Mouse (Mus musculus): ENCODE measurements at regions not wholly inside any gene's neighbourhood (a gene's known extent, or its start where the extent isn't known, plus 50 kb on each side); places are given as distances from the start of the nearest gene placed in this dataset.

DNA sequence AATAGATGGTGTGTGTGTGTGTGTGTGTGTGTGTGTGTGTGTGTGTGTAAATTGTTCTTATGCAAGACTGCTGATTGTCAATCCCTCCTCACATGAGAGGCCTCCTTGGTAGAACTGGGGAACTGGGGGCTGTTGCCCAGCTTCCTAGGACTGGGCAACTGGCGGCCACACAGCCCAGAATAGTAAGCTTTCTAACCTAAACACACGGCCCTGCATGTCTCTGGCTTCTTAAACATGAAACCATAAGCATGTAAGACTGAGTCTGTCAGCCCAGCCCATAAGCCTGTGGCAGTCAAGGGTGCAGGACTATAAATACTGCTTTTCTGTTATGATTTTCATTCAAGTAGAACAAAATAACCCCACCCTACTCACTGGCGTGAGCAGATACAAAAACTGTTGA is 60.7 kb downstream of the Ifng start:
- H3K27ac ChIP-seq: no peak overlapping the region
- no peaks in the 10 kb centered on the region for H3K36me3 ChIP-seq (replicated peaks)
- H3K4me1 ChIP-seq: peaks cover 5% of the 10 kb centered on the region
- no peak for ATAC-seq (ENCODE audit: low FRiP score)
- no peak overlapping the region for H3K4me2 ChIP-seq
- H3K27me3 ChIP-seq: no peaks in the 10 kb centered on the region
- H3K9ac ChIP-seq: no peak overlapping the region
- no peak overlapping the region for H3K4me3 ChIP-seq (replicated peaks)
- no peaks in the 10 kb centered on the region for H3K9me3 ChIP-seq
- WGBS: 93% methylated on average over 3 of the region's 3 CpGs

DNA sequence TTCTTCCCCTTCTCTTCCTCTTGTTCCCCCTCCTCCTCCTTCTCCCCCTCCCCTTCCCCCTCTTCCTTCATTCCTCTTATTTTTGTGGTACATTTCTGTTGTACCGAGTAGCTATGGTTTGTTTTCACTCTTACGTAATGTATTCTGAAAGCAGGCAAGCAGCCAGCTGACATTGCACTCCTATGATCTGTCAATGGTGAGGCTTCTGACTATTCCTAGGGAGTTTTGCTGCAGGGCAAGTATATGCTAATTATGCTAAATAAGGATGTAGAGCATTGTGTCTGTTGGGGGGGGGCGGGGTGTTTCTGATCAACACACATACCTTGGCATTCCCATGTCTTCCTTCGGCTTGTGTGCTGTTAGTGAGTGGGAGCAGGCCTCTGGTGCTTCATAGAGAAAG is 64.0 kb downstream of the Ifng start:
- Histone ChIP-seq H3K27ac (no peak overlapping the region), H3K27me3 (no peaks in the 10 kb centered on the region), H3K4me3 (replicated peaks) (no peak overlapping the region), H3K4me1 (peaks cover 5% of the 10 kb centered on the region), H3K4me2 (no peak overlapping the region), H3K36me3 (replicated peaks) (no peaks in the 10 kb centered on the region), H3K9me3 (no peaks in the 10 kb centered on the region), H3K9ac (no peak overlapping the region)
- ATAC-seq (ENCODE audit: low FRiP score): no peak
- WGBS: 59% methylated on average over 4 of the region's 4 CpGs

DNA sequence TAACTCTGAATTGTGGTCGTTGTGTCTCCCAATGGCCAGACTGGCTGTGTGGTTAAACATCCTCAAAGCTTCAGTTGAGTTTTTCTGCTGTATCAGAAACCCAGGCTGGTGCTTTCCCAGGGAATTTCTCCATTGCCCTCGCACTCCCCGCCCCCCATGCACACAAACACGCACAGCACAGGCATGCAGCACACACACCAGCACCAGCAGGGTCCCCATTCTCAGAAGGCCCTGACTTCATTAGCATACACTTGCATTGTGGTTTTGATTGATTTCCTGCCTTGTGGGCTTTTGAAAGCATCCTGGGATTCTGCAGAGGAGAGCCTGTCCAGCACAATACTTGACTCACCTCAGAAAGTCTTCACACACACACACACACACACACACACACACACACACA is 65.3 kb downstream of the Ifng start:
- Histone ChIP-seq H3K4me3 (replicated peaks) (no peak overlapping the region), H3K4me2 (no peak overlapping the region), H3K36me3 (replicated peaks) (no peaks in the 10 kb centered on the region), H3K9me3 (no peaks in the 10 kb centered on the region), H3K4me1 (peaks cover 5% of the 10 kb centered on the region), H3K27ac (no peak overlapping the region), H3K9ac (no peak overlapping the region), H3K27me3 (no peaks in the 10 kb centered on the region)
- no peak for ATAC-seq (ENCODE audit: low FRiP score)
- WGBS: 35% methylated on average over 4 of the region's 4 CpGs

DNA sequence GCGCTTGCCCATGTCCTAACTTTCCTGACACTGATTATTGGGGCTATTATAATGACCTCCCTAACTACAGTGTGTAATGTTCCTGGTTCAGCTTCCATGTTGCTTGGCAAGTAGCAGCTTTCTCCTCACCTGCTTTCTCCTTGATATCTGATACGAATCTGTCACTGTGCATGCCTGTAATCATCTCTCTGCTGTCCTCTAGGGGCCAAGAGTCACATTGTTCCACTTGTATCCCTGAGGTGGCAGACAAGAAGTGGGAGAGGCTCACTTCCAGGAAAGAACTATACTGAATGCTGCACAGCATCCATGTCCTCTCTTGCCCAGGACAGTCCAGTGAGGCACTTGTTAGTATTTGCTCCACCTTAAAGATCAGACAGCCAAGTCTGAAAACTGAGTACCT is 66.8 kb downstream of the Ifng start:
- Histone ChIP-seq H3K27me3 (no peaks in the 10 kb centered on the region), H3K27ac (no peak overlapping the region), H3K9me3 (no peaks in the 10 kb centered on the region), H3K4me3 (replicated peaks) (no peak overlapping the region), H3K4me2 (no peak overlapping the region), H3K36me3 (replicated peaks) (no peaks in the 10 kb centered on the region), H3K9ac (no peak overlapping the region), H3K4me1 (peaks cover 5% of the 10 kb centered on the region)
- ATAC-seq (ENCODE audit: low FRiP score): no peak
- 59% methylated on average over 2 of the region's 2 CpGs for WGBS

DNA sequence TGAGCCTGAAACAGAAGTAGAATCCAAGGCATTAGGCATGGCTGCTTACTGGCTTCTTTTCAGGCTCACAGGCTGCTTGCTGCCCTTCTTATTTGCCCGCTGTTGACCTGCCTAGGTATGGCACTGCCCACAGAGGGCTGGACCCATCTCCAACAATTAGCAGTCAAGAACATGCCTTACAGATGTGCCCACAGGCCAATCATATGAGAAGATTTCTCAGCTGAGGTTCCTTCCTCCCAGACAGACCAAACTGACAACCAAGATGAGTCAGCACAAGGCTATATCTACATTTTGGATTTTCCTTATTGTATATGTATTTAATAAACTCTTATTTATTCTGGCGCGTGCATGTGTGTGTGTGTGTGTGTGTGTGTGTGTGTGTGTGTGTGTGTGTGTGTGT is 76.0 kb downstream of the Ifng start:
- 94% methylated on average over 3 of the region's 3 CpGs for WGBS
- no peak overlapping the region for H3K9ac ChIP-seq

DNA sequence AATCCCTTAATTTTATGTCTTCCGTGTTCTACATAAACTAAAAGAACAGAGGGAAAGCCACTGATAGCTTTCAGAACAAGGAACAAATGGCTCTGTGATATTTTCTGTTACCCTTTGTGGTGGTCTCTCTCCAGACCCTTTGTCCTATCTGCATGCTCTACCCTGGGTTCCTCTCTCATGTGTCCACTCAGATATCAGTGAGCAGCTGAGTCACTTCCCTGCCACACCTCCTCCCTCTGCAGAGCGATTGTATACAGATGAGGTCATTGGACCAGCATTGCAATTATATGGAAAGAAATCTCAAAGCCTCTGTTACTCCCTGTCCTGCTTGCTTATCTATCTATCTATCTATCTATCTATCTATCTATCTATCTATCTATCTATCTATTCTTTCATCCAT is 77.1 kb downstream of the Ifng start:
- Histone ChIP-seq H3K4me3 (replicated peaks) (no peak overlapping the region), H3K9ac (no peak overlapping the region), H3K36me3 (replicated peaks) (no peaks in the 10 kb centered on the region), H3K27ac (no peak overlapping the region), H3K9me3 (no peaks in the 10 kb centered on the region), H3K4me1 (no peaks in the 10 kb centered on the region), H3K4me2 (no peak overlapping the region), H3K27me3 (no peaks in the 10 kb centered on the region)
- 89% methylated on average over 2 of the region's 2 CpGs for WGBS
- no peak for ATAC-seq (ENCODE audit: low FRiP score)

More for the DNA sequence above, 76.0 kb downstream of the Ifng start:
- no peaks in the 10 kb centered on the region for H3K27me3 ChIP-seq
- H3K27ac ChIP-seq: no peak overlapping the region
- H3K4me1 ChIP-seq: no peaks in the 10 kb centered on the region
- no peak overlapping the region for H3K4me2 ChIP-seq
- no peak for ATAC-seq (ENCODE audit: low FRiP score)
- no peak overlapping the region for H3K4me3 ChIP-seq (replicated peaks)
- H3K36me3 ChIP-seq (replicated peaks): no peaks in the 10 kb centered on the region
- H3K9me3 ChIP-seq: no peaks in the 10 kb centered on the region

DNA sequence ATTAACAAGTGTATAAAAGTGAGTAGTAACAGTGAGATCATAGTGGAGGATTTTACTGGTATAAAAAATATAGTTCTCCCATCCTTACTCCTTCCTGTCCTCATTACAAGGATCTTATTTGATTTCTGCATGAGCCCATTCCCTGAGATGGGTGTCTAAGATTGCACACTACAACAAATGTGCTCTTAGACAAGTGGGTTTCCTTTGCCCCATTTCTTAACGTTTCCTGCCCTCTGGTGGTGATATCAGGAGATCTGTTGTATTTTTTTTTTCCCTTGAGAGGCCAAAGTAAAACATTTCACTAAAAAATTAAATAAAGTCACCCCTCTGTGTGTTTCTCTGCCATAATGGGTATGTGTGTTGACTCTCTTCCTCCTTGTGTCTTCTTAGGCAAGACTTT is 105.1 kb downstream of the Ifng start:
- Histone ChIP-seq H3K4me1 (no peaks in the 10 kb centered on the region), H3K27me3 (no peaks in the 10 kb centered on the region), H3K4me2 (no peak overlapping the region), H3K9me3 (no peaks in the 10 kb centered on the region), H3K9ac (no peak overlapping the region), H3K27ac (no peak overlapping the region), H3K36me3 (replicated peaks) (no peaks in the 10 kb centered on the region), H3K4me3 (replicated peaks) (no peak overlapping the region)
- no peak for ATAC-seq (ENCODE audit: low FRiP score)
- 8% methylated on average over 1 of the region's 1 CpGs for WGBS

DNA sequence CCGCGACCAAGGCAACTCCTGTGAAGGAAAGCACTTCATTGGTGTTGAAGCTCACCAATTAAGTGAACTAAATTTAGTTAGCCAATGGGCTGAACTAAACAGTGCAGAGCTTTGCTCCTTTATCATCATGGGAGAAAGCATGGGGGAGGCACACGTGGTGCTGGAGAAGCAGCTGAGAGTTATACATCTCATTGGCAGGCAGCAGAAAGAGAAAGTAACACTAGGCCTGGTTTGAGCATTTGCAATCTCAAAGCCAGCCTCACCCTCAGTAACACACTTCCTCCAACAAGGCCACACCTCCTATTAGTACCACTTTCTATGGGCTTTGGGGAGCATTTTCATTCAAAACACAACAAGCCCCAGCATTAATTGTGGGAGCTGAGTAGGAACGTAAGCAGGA is 109.4 kb downstream of the Ifng start:
- no peak overlapping the region for H3K4me3 ChIP-seq (replicated peaks)
- no peak overlapping the region for H3K9ac ChIP-seq
- no peaks in the 10 kb centered on the region for H3K27me3 ChIP-seq
- no peak overlapping the region for H3K27ac ChIP-seq
- 82% methylated on average over 4 of the region's 4 CpGs for WGBS
- H3K36me3 ChIP-seq (replicated peaks): no peaks in the 10 kb centered on the region
- no peak overlapping the region for H3K4me2 ChIP-seq
- H3K4me1 ChIP-seq: no peaks in the 10 kb centered on the region
- ATAC-seq (ENCODE audit: low FRiP score): no peak
- H3K9me3 ChIP-seq: no peaks in the 10 kb centered on the region

DNA sequence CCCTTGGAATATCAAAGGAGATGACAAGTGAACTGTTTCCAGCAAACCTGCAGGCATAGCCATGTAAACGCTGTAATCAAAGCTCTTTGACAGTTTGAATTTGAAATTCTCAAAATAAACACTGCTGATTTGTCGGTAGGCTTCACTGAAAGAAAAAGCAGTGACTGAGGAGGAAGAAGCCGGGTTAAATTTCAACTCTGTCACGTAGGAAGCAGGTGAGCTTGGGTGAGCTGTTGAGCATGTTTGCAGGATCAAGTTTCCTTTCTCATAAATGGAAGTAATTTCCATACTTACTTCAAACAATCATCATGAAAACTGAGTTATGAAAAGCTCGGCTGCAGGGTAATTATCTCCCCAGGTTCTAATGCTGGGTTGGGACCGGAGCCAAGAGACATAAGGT is 118.0 kb downstream of the Ifng start:
- H3K36me3 ChIP-seq (replicated peaks): no peaks in the 10 kb centered on the region
- no peak overlapping the region for H3K9ac ChIP-seq
- 75% methylated on average over 6 of the region's 6 CpGs for WGBS
- no peak for ATAC-seq (ENCODE audit: low FRiP score)
- no peak overlapping the region for H3K4me3 ChIP-seq (replicated peaks)
- no peak overlapping the region for H3K4me2 ChIP-seq
- H3K27me3 ChIP-seq: no peaks in the 10 kb centered on the region
- no peaks in the 10 kb centered on the region for H3K9me3 ChIP-seq
- H3K4me1 ChIP-seq: no peaks in the 10 kb centered on the region
- no peak overlapping the region for H3K27ac ChIP-seq

DNA sequence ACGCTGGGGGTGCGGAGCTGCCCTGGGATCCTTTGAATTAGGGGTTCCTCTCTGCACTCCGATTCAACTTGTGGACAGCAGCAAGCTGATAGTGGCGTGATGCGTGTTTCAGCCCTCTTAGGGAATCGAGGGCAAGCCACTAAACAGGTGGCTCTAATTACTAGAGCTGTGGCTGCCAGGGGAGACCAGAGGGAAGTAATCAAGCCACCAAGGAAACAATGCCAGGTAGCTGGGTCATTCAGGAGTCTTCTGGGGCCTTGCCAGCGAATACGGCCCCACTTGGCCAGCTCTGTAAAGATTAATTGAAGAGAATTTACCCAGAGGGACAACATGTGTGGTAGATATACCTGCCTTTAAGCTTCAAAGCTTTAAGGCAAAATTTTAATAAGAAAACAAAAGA is 123.2 kb downstream of the Ifng start:
- Histone ChIP-seq H3K9me3 (no peaks in the 10 kb centered on the region), H3K4me1 (no peaks in the 10 kb centered on the region), H3K4me3 (replicated peaks) (no peak overlapping the region), H3K27me3 (no peaks in the 10 kb centered on the region), H3K9ac (no peak overlapping the region), H3K4me2 (no peak overlapping the region), H3K27ac (no peak overlapping the region), H3K36me3 (replicated peaks) (no peaks in the 10 kb centered on the region)
- no peak for ATAC-seq (ENCODE audit: low FRiP score)
- 68% methylated on average over 8 of the region's 8 CpGs for WGBS

DNA sequence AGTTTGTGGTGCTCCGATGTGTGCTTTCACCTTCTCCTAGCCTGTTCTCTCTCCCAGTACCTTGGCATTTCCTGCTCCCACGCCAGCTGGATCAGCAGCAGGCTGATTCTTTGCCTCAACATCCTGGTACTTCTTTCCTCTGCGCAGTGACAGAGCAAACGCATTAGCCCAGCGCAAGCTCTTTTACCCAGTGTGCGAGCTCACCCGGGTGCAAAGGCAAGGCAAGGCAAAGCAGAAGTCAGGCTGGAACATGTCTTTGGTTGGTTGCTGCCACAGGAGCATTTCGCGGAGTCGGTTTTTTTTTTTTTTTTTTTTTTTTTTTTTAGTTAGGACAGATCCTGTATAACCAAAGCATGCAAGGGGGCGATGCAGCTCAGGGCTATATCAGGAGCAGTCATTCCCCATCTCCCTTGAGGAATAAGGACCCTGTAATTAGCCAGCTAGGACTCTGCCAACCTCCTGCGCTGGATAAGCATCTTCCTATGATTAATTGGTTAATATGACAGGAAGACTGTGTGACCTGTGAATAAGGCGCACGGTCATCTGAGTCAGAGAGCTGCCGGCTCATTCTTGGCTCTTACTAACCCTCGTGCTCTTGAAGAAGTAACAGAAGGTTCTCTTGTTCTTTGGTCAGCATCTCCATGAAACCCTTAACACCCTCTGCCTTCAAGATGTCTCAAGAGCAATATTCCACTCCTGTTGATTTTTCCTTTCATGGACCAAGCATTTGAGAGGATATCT is 123.9 kb downstream of the Ifng start:
- Histone ChIP-seq H3K27me3 (no peaks in the 10 kb centered on the region), H3K4me1 (no peaks in the 10 kb centered on the region), H3K27ac (no peak overlapping the region), H3K9ac (no peak overlapping the region), H3K4me3 (replicated peaks) (no peak overlapping the region), H3K9me3 (no peaks in the 10 kb centered on the region), H3K4me2 (no peak overlapping the region), H3K36me3 (replicated peaks) (no peaks in the 10 kb centered on the region)
- no peak for ATAC-seq (ENCODE audit: low FRiP score)
- WGBS: 82% methylated on average over 16 of the region's 16 CpGs

DNA sequence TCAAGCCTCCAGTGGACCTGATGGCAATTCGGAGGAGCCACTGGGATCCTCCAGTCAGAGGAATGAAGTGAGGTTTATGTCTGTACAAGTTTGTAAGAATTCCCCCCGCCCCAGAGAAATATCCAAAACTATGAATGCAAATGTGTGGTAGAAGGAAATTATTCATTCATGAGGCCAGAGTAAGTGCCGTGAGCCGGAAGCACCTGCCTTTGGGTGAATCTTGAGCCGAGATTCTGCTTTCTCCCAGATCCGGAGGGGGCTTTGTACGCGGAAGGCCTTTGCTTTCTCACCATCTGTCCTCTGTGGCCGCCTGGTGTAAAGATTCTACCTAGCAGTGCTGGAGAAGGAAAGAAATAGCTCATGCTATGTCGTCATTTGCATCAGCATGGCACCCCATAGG is 127.8 kb downstream of the Ifng start:
- ATAC-seq (ENCODE audit: low FRiP score): no peak
- Histone ChIP-seq H3K9ac (no peak overlapping the region), H3K27me3 (no peaks in the 10 kb centered on the region), H3K4me3 (replicated peaks) (no peak overlapping the region), H3K4me2 (no peak overlapping the region), H3K4me1 (no peaks in the 10 kb centered on the region), H3K36me3 (replicated peaks) (no peaks in the 10 kb centered on the region), H3K9me3 (no peaks in the 10 kb centered on the region), H3K27ac (no peak overlapping the region)
- 83% methylated on average over 10 of the region's 10 CpGs for WGBS

DNA sequence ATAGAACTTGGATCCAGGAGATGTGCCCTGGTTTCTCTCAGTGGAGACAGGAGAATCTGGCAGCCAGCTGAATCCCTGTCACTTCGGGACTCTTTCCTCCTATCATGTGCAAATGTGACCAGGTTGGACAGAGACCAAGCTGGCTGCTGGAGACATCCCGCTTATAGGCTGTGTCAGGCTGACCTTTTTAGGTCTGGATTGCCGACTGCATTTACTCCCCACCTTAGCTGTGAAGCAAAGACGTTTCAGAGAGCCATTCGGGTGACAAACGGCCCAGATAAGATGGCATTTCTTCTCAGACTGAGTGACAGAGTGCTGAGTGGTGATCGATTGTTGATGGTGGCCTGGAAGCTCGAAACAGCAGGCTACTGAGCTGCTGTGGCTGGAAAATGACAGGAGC is 128.6 kb downstream of the Ifng start:
- no peaks in the 10 kb centered on the region for H3K27me3 ChIP-seq
- H3K4me1 ChIP-seq: no peaks in the 10 kb centered on the region
- no peak overlapping the region for H3K4me2 ChIP-seq
- no peak overlapping the region for H3K9ac ChIP-seq
- no peak for ATAC-seq (ENCODE audit: low FRiP score)
- H3K4me3 ChIP-seq (replicated peaks): no peak overlapping the region
- H3K36me3 ChIP-seq (replicated peaks): no peaks in the 10 kb centered on the region
- H3K27ac ChIP-seq: no peak overlapping the region
- no peaks in the 10 kb centered on the region for H3K9me3 ChIP-seq
- 75% methylated on average over 8 of the region's 8 CpGs for WGBS
